In genomic region chrX:10833681-10834080, GRCm38 (mm10) we compare ENCODE assay signal across 20 mouse cellular contexts.
"Had no signal": no experiment of that assay in that cellular context is flagged by ENCODE, and none has a peak within 500 bp of the region (broad histone marks: within the 10 kb centered on the region; RNA-seq: fewer than 3 reads in every experiment).

No protein-coding gene starts in this region.

- H3K36me3 ChIP-seq: limb, embryonic 10.5 days; limb, embryonic 13.5 days; liver, embryonic 12.5 days; liver, embryonic 15.5 days; midbrain, embryonic 12.5 days; midbrain, embryonic 15.5 days; neural tube, embryonic 12.5 days; neural tube, embryonic 15.5 days; stomach, embryonic 15.5 days had no signal

- ATAC-seq: liver, embryonic 12.5 days; midbrain, embryonic 15.5 days had no signal

- H3K9ac ChIP-seq: limb, embryonic 13.5 days; liver, embryonic 12.5 days; liver, embryonic 15.5 days; midbrain, embryonic 12.5 days; midbrain, embryonic 15.5 days; neural tube, embryonic 12.5 days; neural tube, embryonic 15.5 days; stomach, embryonic 15.5 days had no signal

- DNase-seq: kidney, adult 18-20 months; kidney, adult 9 months; kidney, postnatal 14 days; kidney, postnatal 4 days; liver; lung, adult 18-20 months; lung, postnatal 10 days; right cerebral cortex, adult 18-20 months; right cerebral cortex, postnatal 25 days; spleen, adult 18-20 months; thymus, postnatal 25 days had no signal

- H3K27ac ChIP-seq: limb, embryonic 10.5 days; limb, embryonic 13.5 days; liver, embryonic 12.5 days; liver, embryonic 15.5 days; midbrain, embryonic 12.5 days; midbrain, embryonic 15.5 days; neural tube, embryonic 12.5 days; neural tube, embryonic 15.5 days; stomach, embryonic 15.5 days had no signal

- H3K9me3 ChIP-seq: limb, embryonic 10.5 days; limb, embryonic 13.5 days; liver, embryonic 12.5 days; liver, embryonic 15.5 days; midbrain, embryonic 12.5 days; midbrain, embryonic 15.5 days; neural tube, embryonic 12.5 days; neural tube, embryonic 15.5 days; stomach, embryonic 15.5 days had no signal

- H3K4me2 ChIP-seq: limb, embryonic 13.5 days; liver, embryonic 12.5 days; liver, embryonic 15.5 days; midbrain, embryonic 12.5 days; midbrain, embryonic 15.5 days; neural tube, embryonic 12.5 days; neural tube, embryonic 15.5 days; stomach, embryonic 15.5 days had no signal

- H3K4me3 ChIP-seq: limb, embryonic 10.5 days; limb, embryonic 13.5 days; liver, embryonic 12.5 days; liver, embryonic 15.5 days; midbrain, embryonic 12.5 days; midbrain, embryonic 15.5 days; neural tube, embryonic 12.5 days; neural tube, embryonic 15.5 days; stomach, embryonic 15.5 days had no signal

- H3K4me1 ChIP-seq: liver, embryonic 12.5 days; liver, embryonic 15.5 days; midbrain, embryonic 12.5 days; midbrain, embryonic 15.5 days; neural tube, embryonic 12.5 days; neural tube, embryonic 15.5 days; stomach, embryonic 15.5 days had no signal

- H3K27me3 ChIP-seq: limb, embryonic 13.5 days; liver, embryonic 12.5 days; liver, embryonic 15.5 days; midbrain, embryonic 12.5 days; midbrain, embryonic 15.5 days; neural tube, embryonic 12.5 days; neural tube, embryonic 15.5 days; stomach, embryonic 15.5 days had no signal
